ENCODE assay signal across 8 mouse cellular contexts in genomic region chr8:94876197-94876730, GRCm38 (mm10). TPM values are rescaled to one million over a fixed set of nuclear protein-coding genes. Genes with fewer than 3 reads are reported as not detected.
DNase-seq lines count a peak whose midpoint lies in the region; ATAC-seq and TF ChIP-seq lines count a peak whose summit lies in the region.

Dok4 (minus strand) TSS chr8:94876330.

- TF ChIP-seq POLR2A in MEL (IDR thresholded peaks at IDR 0.05; ENCODE audit: control insufficient read depth in 1 of 2, insufficient read depth in 1 of 2, low read depth in 1 of 2, low read length in 2 of 2, poor library complexity in 1 of 2): peak in 1 of 2 experiments; percentile 18; a peak in 1 of 4 replicates
- no peak for TF ChIP-seq POLR2A in cerebellum, adult 2 months (IDR thresholded peaks at IDR 0.05; ENCODE audit: borderline replicate concordance, insufficient read depth, low read length)

- WGBS in cerebellum, adult 2 months: under 1% methylated on average over 36 of the region's 37 CpGs
- under 1% methylated on average over 30 of the region's 37 CpGs for WGBS in forebrain, postnatal 0 days

- TF ChIP-seq CTCF in MEL (IDR thresholded peaks at IDR 0.05 in 2 of 3, conservative IDR thresholded peaks at IDR 0.05 in 1 of 3; ENCODE audit: control insufficient read depth in 1 of 3, insufficient read depth in 1 of 3, low read depth in 2 of 3, low read length in 3 of 3, poor library complexity in 1 of 3, severe bottlenecking in 1 of 3): no peak
- no peak for TF ChIP-seq CTCF in cerebellum, adult 2 months (IDR thresholded peaks at IDR 0.05; ENCODE audit: borderline replicate concordance, insufficient read depth, low read depth, low read length)
- no peak for TF ChIP-seq CTCF in forebrain, postnatal 0 days (IDR thresholded peaks at IDR 0.05; ENCODE audit: low read depth)

- ATAC-seq in forebrain, postnatal 0 days: peak; percentile 48
- ATAC-seq in hematopoietic stem cell, adult 5-6 weeks (replicated peaks in 1 of 2; ENCODE audit: insufficient read depth in 1 of 2, low FRiP score in 2 of 2, low TSS enrichment in 1 of 2, low read depth in 1 of 2, poor library complexity in 2 of 2, severe bottlenecking in 2 of 2): peak; percentile 39 to 70

- peak; percentile 82 for DNase-seq in MEL (ENCODE audit: low read depth, low spot score)
- peak; percentile 68 to 76 for DNase-seq in cerebellum, adult 2 months
- DNase-seq in forebrain, postnatal 0 days: peak; percentile 70
- DNase-seq in layer of hippocampus, postnatal 10 days (ENCODE audit: low spot score in 2 of 2): peak; percentile 66 to 77
- peak; percentile 88 for DNase-seq in lung, postnatal 25 days (ENCODE audit: low spot score)
- DNase-seq in retina, adult 2 months (ENCODE audit: low read depth, low spot score): peak; percentile 80
- DNase-seq in thymus, postnatal 36 days: peak; percentile 85 to 90

- TF ChIP-seq EP300 in MEL (IDR thresholded peaks at IDR 0.05; ENCODE audit: low read depth in 1 of 2, low read length in 2 of 2): no peak

- H3K4me3 ChIP-seq in MEL (ENCODE audit: control insufficient read depth in 1 of 2, insufficient read depth in 1 of 2, low read depth in 2 of 2, low read length in 2 of 2): peak within 1 kb of the TSS; percentile 54 to 79
- H3K4me3 ChIP-seq in cerebellum, adult 2 months (replicated peaks; ENCODE audit: insufficient read depth, low read depth, low read length): peak within 1 kb of the TSS; percentile 70
- peak within 1 kb of the TSS; percentile 58 for H3K4me3 ChIP-seq in forebrain, postnatal 0 days (ENCODE audit: low read depth, low read length)

- H3K9ac ChIP-seq in MEL (ENCODE audit: control insufficient read depth, low read depth, low read length, poor library complexity, severe bottlenecking): peak within 1 kb of the TSS; percentile 64
- H3K9ac ChIP-seq in forebrain, postnatal 0 days: peak within 1 kb of the TSS; percentile 53

- no peak for TF ChIP-seq RAD21 in MEL (IDR thresholded peaks at IDR 0.05; ENCODE audit: low read depth, low read length)

- H3K36me3 ChIP-seq in MEL (ENCODE audit: control insufficient read depth in 1 of 2, insufficient read depth in 2 of 2, low read length in 2 of 2): peaks cover 0 to 6% of the 10 kb centered on the region in 2 experiments; a peak in 2 of 4 replicates
- no peaks in the 10 kb centered on the region for H3K36me3 ChIP-seq in forebrain, postnatal 0 days (ENCODE audit: insufficient read depth)

- H3K27me3 ChIP-seq in MEL (ENCODE audit: control insufficient read depth in 1 of 2, insufficient read depth in 2 of 2, low read length in 2 of 2): peaks cover 10 to 14% of the 10 kb centered on the region in 2 experiments
- no peaks in the 10 kb centered on the region for H3K27me3 ChIP-seq in cerebellum, adult 2 months (ENCODE audit: control insufficient read depth, insufficient read depth, low read length)
- H3K27me3 ChIP-seq in forebrain, postnatal 0 days (ENCODE audit: insufficient read depth, low read length): no peaks in the 10 kb centered on the region; the same call in 1 of the 2 replicates

- peaks cover 2 to 7% of the 10 kb centered on the region in 2 experiments for H3K4me1 ChIP-seq in MEL (ENCODE audit: control insufficient read depth in 1 of 2, insufficient read depth in 2 of 2, low read length in 2 of 2)
- H3K4me1 ChIP-seq in cerebellum, adult 2 months (ENCODE audit: control insufficient read depth, insufficient read depth, low read length): peaks cover 6% of the 10 kb centered on the region
- peaks cover 13% of the 10 kb centered on the region for H3K4me1 ChIP-seq in forebrain, postnatal 0 days (ENCODE audit: insufficient read depth)

- H3K27ac ChIP-seq in MEL (ENCODE audit: control insufficient read depth, low read depth, low read length): no peak within 1 kb of the TSS
- H3K27ac ChIP-seq in cerebellum, adult 2 months (ENCODE audit: insufficient read depth, low read length): no peak within 1 kb of the TSS
- H3K27ac ChIP-seq in forebrain, postnatal 0 days (ENCODE audit: low read depth, low read length): 0 out of 2 replicates have a peak within 1 kb of the TSS, but pooled peaks have one; percentile 21

- no peaks in the 10 kb centered on the region for H3K9me3 ChIP-seq in MEL (replicated peaks; ENCODE audit: insufficient read depth, low read length)
- no peaks in the 10 kb centered on the region for H3K9me3 ChIP-seq in forebrain, postnatal 0 days (ENCODE audit: low read length)

- peak within 1 kb of the TSS; percentile 94 for H3K4me2 ChIP-seq in forebrain, postnatal 0 days (ENCODE audit: low read depth)

- no peaks in the 10 kb centered on the region for H3K79me2 ChIP-seq in MEL (ENCODE audit: control insufficient read depth, insufficient read depth, low read length, poor library complexity)

TF ChIP-seq in MEL, 35 proteins besides CTCF, POLR2A, EP300 and RAD21:
- 0 out of 2 replicates have a peak, but pooled peaks have one; percentile 30 for TF ChIP-seq ELF1 (IDR thresholded peaks at IDR 0.05; ENCODE audit: low read depth, low read length)
- TF ChIP-seq POLR2AphosphoS2 (IDR thresholded peaks at IDR 0.05; ENCODE audit: low read length): no peak
- TF ChIP-seq MAZ (IDR thresholded peaks at IDR 0.05; ENCODE audit: low read depth, low read length): peak; percentile 34; the same call in 1 of the 2 replicates
- no peak for TF ChIP-seq ZNF384 (IDR thresholded peaks at IDR 0.05; ENCODE audit: low read depth, low read length)
- peak; percentile 34; the same call in 1 of the 2 replicates for TF ChIP-seq NRF1 (IDR thresholded peaks at IDR 0.05; ENCODE audit: insufficient read depth, low read depth, low read length, poor library complexity, severe bottlenecking)
- no peak for TF ChIP-seq ETS1 (IDR thresholded peaks at IDR 0.05; ENCODE audit: low read depth, low read length)
- TF ChIP-seq GATA1 (IDR thresholded peaks at IDR 0.05; ENCODE audit: low read depth, low read length): no peak
- TF ChIP-seq TCF12 (IDR thresholded peaks at IDR 0.05; ENCODE audit: low read depth, low read length): peak; percentile 6; the same call in 1 of the 2 replicates
- TF ChIP-seq USF1 (IDR thresholded peaks at IDR 0.05; ENCODE audit: low read depth, low read length): peak; percentile 73
- no peak for TF ChIP-seq HCFC1 (IDR thresholded peaks at IDR 0.05; ENCODE audit: low read depth, low read length)
- TF ChIP-seq MAX (IDR thresholded peaks at IDR 0.05; ENCODE audit: low read length): peak; percentile 88
- no peak for TF ChIP-seq TBP (IDR thresholded peaks at IDR 0.05; ENCODE audit: low read depth, low read length)
- no peak for TF ChIP-seq BHLHE40 (IDR thresholded peaks at IDR 0.05; ENCODE audit: borderline replicate concordance, low read depth, low read length)
- TF ChIP-seq POLR2AphosphoS5 (IDR thresholded peaks at IDR 0.05; ENCODE audit: borderline replicate concordance, low read depth, low read length): no peak
- TF ChIP-seq ZMIZ1 (IDR thresholded peaks at IDR 0.05; ENCODE audit: low read depth, low read length): no peak
- TF ChIP-seq MEF2A (IDR thresholded peaks at IDR 0.05; ENCODE audit: extremely low read depth, insufficient replicate concordance, low read depth, low read length, poor library complexity, severe bottlenecking): no peak
- TF ChIP-seq MXI1 (IDR thresholded peaks at IDR 0.05; ENCODE audit: low read depth, low read length): peak; percentile 96
- TF ChIP-seq RCOR1 (IDR thresholded peaks at IDR 0.05; ENCODE audit: low read depth, low read length): no peak
- 0 out of 4 replicates have a peak, but pooled peaks of 1 of the 2 experiments have one; percentile 16 for TF ChIP-seq USF2 (IDR thresholded peaks at IDR 0.05; ENCODE audit: borderline replicate concordance in 1 of 2, insufficient read depth in 1 of 2, low read depth in 1 of 2, low read length in 2 of 2)
- no peak for TF ChIP-seq CHD1 (IDR thresholded peaks at IDR 0.05; ENCODE audit: low read depth, low read length)
- TF ChIP-seq CHD2 (IDR thresholded peaks at IDR 0.05; ENCODE audit: low read length): no peak
- no peak for TF ChIP-seq E2F4 (IDR thresholded peaks at IDR 0.05; ENCODE audit: borderline replicate concordance, low read depth, low read length)
- TF ChIP-seq SIN3A (IDR thresholded peaks at IDR 0.05; ENCODE audit: low read length): peak; percentile 69
- no peak for TF ChIP-seq MAFK (IDR thresholded peaks at IDR 0.05; ENCODE audit: borderline replicate concordance, low read depth, low read length)
- no peak for TF ChIP-seq JUND (IDR thresholded peaks at IDR 0.05; ENCODE audit: low read depth, low read length)
- TF ChIP-seq GABPA (IDR thresholded peaks at IDR 0.05; ENCODE audit: low read depth, low read length): no peak
- no peak for TF ChIP-seq UBTF (IDR thresholded peaks at IDR 0.05; ENCODE audit: borderline replicate concordance, insufficient read depth, low read depth, low read length)
- TF ChIP-seq NELFE (IDR thresholded peaks at IDR 0.05; ENCODE audit: low read depth, low read length): peak; percentile 44; the same call in 1 of the 2 replicates
- TF ChIP-seq KAT2A (conservative IDR thresholded peaks at IDR 0.05; ENCODE audit: low read depth, low read length): no peak
- no peak for TF ChIP-seq ZC3H11A (IDR thresholded peaks at IDR 0.05; ENCODE audit: low read depth, low read length)
- TF ChIP-seq MYB (IDR thresholded peaks at IDR 0.05; ENCODE audit: low read depth, low read length): no peak
- TF ChIP-seq ZKSCAN1 (IDR thresholded peaks at IDR 0.05; ENCODE audit: low read depth, low read length): no peak
- TF ChIP-seq TAL1 (IDR thresholded peaks at IDR 0.05; ENCODE audit: low read length): no peak
- TF ChIP-seq SMC3 (IDR thresholded peaks at IDR 0.05; ENCODE audit: low read depth, low read length): no peak
- peak; percentile 86 for TF ChIP-seq MYC (IDR thresholded peaks at IDR 0.05; ENCODE audit: low read depth, low read length)
TF ChIP-seq in MEL: peak in this region for 11.

RNA-seq across cellular contexts. Expression of gene Dok4, which starts in this region (rescaled TPM):
- total RNA-seq in MEL (2012; rRNA removed): 1.5 TPM in 2 replicates
- 1 to 10 TPM in 1 of 2 experiments, not detected in 1; 3.2 TPM for polyA plus RNA-seq in MEL (2012; ENCODE audit: insufficient read depth in 1 of 2, insufficient read length in 2 of 2, low read depth in 1 of 2, low replicate concordance in 2 of 2, missing spikeins in 1 of 2)
- 12.1 and 12.5 TPM in 2 replicates for polyA plus RNA-seq in cerebellum, adult 2 months (2012; rRNA removed)
- total RNA-seq in forebrain, postnatal 0 days (2014; rRNA removed): 123 and 171 TPM in 2 replicates
- polyA plus RNA-seq in forebrain, postnatal 0 days (2015; fragmentation: Nextera tagmentation; extraction: Ambion mirVana): 97.5 and 117 TPM in 2 replicates
- 0.13 and 0.30 TPM in 2 replicates for total RNA-seq in hematopoietic stem cell, adult 5-6 weeks (2017)
- 10 to 100 TPM; 75.5 to 81.2 TPM for total RNA-seq in layer of hippocampus, postnatal 10 days (2021)

Comparison
In these comparisons a context has a peak if more than half of its experiments do, and no peak if none do; other contexts are left out.
1. RNA of gene Dok4 (total RNA-seq): 123 to 171 TPM in forebrain, postnatal 0 days and 75.5 to 81.2 TPM in layer of hippocampus, postnatal 10 days; 1.5 TPM in MEL and 0.13 to 0.30 TPM in hematopoietic stem cell, adult 5-6 weeks; every median in the first group is over 10 times any median in the second.
2. Peak in ATAC-seq in hematopoietic stem cell, adult 5-6 weeks; RNA of the gene not detected or under 1 TPM.
3. Peak in every context shown above with its lines, with median percentiles within 50 percentile points of each other: DNase-seq and H3K4me3 ChIP-seq.